Mouse (Mus musculus): ENCODE results near the gene Chrna9.

Chrna9 gene

GRCm38 (mm10) chr5:65934783-65935182, at the start of gene Chrna9:
TSS of gene Chrna9 (plus strand) at chr5:65934921.
- no peak for DNase-seq (ENCODE audit: low read depth, low spot score)

DNA sequence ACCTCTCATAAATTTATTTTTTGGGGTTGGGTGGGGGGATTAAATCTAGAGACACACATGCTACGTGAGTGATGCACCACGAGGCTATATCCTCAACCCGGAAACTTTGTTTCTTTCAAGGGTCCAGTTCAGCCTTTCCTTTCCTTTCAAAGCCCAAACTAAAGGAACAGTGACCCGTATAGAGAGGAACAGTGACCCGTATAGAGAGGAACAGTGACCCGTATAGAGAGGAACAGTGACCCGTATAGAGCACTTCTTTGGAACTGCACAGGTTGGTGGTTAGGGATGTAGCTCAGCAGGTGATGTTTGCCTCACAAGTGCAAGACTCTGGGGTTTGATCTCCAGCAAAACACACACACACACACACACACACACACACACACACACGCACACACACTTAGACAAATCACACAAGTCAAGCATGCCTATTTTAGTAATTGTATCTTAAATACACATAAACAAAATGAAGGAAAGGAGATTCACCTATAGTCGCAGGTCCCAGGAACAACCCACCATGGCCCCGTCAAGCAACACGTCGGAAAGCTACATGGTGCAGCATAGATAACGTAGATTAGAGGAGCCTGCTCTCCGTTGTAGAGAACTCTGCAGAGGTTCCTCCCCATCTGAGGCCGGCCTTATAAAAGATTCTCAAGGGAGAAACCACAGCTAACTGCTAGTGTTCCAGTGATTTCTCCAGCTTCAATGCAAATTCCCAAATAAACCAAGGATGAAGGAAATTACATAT, 48.9 kb upstream of the Chrna9 start:
- DNase-seq (ENCODE audit: low read depth, low spot score) = no peak

GRCm38 (mm10) chr5:65888102-65888501, 46.6 kb upstream of the Chrna9 start:
- no peak for DNase-seq (ENCODE audit: low read depth, low spot score)

DNA sequence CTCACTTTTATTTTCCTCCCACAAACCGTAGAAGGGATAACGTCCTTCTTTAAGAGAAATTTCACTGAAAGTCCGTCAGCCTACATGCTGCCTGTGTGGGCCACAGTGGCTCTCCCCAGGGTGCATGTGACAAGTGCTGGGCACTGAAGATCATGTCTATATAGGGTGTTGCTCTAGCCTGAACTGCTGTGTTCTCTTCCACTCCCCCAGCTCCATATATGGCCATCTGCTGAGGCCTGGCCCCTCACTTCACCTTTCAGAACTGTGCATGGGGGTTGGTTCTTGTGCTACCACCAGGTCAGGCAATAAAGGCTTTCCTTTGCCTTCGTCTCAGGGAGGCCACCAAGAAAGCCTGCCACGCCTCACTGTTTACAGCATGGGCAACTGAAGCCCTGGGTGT, 45.7 kb upstream of the Chrna9 start:
- DNase-seq (ENCODE audit: low read depth, low spot score) = no peak

- no peak for DNase-seq (ENCODE audit: low read depth, low spot score)
Observed at GRCm38 (mm10) chr5:65891251-65891826, 43.4 kb upstream of the Chrna9 start.

DNA sequence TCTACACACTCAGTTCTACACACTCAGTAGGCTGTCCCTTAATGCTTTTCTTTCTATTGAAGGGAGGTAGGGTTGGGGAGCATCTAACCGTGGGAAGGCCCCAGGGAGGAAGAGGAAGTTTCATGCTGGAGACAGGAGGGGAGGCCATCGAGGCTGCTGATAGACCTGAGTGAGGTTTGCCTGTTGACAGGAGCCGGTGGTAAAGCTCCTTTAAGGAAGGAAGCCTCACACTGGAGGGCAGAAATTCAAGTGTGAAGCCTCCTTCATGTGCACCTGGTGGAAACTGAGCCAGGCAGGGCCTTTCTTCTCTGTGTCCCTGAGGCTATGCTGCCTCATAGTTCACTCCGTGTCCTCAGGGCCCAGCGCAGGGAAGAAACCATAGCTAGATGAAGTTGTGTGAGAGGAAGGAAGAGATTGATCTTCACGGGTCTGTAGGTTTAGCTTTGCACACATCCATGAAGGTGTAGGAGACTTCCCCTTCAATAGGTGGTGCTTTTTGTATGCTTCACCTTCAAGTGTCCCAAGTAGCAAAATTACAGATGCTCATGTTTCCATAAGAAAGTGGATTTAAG, 39.5 kb upstream of the Chrna9 start:
- DNase-seq (ENCODE audit: low read depth, low spot score) = no peak

DNA sequence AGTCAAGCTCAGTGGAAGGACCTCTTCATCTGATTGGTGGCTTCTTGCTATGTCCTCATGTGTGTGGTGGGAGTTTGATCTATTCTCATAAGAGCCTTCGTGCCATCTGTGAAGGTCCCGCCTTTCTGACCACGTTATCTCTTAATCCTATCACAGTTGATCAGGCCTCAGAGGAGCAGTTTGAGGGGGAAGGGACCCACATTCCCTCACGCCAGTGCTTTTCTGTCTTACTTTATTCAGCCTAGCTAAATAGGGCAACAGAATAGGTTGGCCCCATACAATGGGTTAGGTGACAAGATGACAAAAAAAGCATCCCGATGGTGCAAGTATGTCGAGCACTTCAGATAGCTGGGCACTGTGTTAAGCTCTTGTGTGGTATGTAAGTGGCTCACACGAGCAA, 39.0 kb upstream of the Chrna9 start:
- DNase-seq (ENCODE audit: low read depth, low spot score) = no peak

DNA sequence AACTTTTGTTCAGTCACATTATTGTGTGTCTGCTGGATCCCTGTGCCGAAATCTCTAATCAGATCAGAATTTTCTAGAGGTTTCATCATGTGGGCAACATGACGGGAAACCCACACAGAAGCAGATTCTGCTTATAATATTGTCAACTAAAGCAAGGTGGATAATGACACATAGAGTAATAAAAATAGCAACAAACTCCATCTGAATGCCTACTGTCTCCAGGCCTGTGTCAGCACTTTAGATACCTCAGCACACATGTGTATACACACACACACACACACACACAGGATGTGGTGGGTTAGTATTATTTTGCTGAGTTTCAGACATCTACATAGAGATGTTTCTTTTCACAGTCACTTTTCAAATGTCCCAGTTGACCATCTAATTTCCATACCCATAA, 37.0 kb upstream of the Chrna9 start:
- DNase-seq (ENCODE audit: low read depth, low spot score) = no peak

GRCm38 (mm10) chr5:65898683-65899082, 36.0 kb upstream of the Chrna9 start:
- no peak for DNase-seq (ENCODE audit: low read depth, low spot score)

DNA sequence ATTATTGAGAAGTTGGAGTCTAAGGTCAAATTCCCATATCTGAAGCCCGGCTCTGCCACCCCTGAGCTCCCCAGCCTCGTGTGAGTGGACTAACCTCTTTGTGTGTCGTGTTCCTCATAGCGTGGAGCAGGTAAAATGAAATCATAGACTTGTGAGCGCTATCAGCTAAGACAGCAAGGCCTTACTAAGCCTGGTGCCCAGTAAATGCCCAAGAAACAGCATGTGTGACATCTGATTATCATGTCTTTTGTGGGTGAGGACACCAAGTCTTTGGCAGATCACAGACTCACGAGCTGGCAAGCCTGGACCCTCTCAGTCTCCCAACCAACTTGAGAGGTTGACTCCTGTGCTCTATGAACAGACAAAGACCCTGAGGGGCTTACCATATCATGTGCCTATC, 34.6 kb upstream of the Chrna9 start:
- DNase-seq (ENCODE audit: low read depth, low spot score) = no peak

DNA sequence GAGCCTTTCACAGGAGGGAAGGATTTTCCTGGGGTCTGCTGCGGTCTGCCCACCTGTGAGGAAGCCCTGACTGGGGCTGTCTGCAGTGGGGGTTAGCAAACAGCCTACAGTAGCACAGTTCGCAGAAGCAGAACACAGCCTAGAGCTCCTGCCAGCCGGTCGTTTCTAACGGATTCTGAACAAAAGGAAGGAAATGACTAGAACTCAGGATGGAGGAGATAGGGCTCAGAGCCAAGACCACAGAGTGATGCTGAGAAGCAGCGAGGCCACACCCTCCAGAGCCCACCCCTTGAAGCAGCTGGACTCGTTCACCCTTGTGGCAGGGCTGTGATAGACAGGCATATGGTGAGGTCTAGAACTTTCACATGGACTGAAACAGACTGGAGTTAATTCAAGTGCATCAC, 33.9 kb upstream of the Chrna9 start:
- DNase-seq (ENCODE audit: low read depth, low spot score) = peak; percentile 39

DNA sequence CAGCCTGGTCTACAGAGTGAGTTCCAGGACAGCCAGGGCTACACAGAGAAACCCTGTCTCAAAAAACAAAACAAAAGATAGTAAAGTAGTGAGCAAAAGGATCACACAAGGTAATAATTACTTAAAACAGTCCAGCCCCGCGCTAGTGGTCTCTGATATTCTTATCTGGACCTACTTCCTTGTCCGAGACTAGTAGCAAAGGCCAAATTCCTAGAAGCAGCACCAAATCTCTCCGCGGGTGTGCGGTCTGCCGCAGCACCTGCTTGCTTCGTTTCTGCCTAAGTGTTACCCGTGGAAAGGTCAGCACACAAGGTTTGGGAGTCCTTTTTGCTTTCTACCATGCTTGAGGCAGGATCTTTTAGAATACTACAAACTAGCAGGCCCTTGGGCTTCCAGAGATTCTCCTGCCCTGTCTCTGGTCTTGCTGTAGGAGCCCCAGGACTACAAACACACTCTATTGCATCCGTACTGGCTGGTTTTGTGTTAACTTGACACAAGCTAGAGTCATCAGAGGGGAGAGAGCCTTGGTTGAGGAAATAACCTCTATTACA, 32.8 kb upstream of the Chrna9 start:
- DNase-seq (ENCODE audit: low read depth, low spot score) = no peak

DNA sequence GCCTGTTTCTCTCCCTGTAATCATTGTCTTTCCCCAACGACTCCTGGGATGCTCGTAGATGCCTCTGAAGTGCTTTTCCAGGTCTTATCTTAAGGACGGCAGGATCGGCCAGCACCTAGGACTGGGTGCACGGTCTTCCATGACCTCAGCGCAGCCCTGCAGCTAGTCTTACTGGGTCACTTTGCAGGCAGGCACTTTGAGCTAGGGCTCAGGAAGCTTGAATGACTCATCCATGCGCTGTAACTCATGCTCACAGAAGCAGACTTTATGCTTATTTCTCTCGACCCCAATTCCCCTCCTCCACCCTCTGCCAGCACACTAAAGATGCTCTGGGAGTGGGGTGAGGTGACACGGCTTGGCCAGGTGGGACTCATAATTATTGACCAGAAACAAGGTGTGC, 31.9 kb upstream of the Chrna9 start:
- no peak for DNase-seq (ENCODE audit: low read depth, low spot score)

- no peak for DNase-seq (ENCODE audit: low read depth, low spot score)
Observed at GRCm38 (mm10) chr5:65904476-65904875, 30.2 kb upstream of the Chrna9 start.

GRCm38 (mm10) chr5:65908751-65909150, 26.0 kb upstream of the Chrna9 start:
- no peak for DNase-seq (ENCODE audit: low read depth, low spot score)

DNA sequence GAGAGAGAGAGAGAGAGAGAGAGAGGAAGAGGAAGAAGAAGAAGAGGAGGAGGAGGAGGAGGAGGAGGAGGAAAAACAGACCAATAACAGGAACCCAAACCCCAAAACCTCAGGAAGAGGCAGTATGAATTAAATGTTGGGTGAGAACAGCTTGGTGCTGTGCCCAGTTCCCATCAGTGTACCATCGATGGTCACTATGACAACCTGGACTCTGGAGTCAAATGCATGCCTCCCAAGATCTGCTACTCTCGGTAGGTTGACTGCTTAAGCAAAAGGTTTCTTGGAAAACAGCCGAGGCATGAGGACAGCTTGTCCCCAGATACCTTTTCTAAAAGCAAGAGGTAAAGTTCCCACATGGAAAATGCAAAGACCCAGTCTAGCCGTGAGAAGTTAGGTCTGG, 25.4 kb upstream of the Chrna9 start:
- no peak for DNase-seq (ENCODE audit: low read depth, low spot score)

GRCm38 (mm10) chr5:65910398-65910797, 24.3 kb upstream of the Chrna9 start:
- DNase-seq (ENCODE audit: low read depth, low spot score) = no peak

DNA sequence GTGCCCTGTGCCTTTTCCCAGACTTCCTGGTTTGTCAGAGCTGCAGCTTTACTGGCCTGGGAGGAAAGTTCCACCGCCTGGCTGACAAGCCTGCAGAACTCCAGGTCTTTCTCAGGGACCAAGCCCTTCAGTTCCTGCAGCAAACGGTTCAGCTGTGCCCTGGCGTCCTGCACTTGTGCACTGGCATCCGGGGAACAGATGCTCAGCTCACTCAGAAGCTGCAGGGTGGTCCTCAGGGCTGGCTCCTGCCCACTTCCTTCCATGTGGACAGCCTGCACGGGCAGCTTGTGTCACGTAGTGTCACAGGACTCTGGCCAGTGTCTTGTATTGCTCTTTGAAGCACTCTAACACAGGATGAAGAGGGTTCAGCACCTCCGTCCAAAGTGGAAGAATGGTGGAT, 23.0 kb upstream of the Chrna9 start:
- no peak for DNase-seq (ENCODE audit: low read depth, low spot score)

DNA sequence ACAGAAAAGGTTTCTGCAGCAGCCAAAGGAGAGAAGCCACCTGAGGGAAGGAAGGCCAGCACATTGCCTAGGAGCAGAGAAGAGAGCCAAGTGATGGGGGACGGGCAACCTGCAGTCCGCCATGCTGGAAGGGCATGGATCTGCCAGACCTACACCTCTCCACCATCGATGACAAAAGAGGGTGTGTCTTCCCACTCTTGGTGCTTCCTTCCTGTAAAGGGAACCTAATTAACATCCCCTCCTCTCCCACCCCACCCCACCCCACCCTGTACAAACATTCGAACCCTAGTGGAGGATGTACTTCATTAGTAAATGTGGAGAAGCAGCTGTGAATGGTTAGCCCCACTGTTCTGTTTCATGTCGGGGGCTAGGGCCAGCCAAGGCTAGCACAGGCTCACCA, 22.5 kb upstream of the Chrna9 start:
- peak; percentile 92 for DNase-seq (ENCODE audit: low read depth, low spot score)

GRCm38 (mm10) chr5:65913126-65913525, 21.6 kb upstream of the Chrna9 start:
- peak; percentile 57 for DNase-seq (ENCODE audit: low read depth, low spot score)

DNA sequence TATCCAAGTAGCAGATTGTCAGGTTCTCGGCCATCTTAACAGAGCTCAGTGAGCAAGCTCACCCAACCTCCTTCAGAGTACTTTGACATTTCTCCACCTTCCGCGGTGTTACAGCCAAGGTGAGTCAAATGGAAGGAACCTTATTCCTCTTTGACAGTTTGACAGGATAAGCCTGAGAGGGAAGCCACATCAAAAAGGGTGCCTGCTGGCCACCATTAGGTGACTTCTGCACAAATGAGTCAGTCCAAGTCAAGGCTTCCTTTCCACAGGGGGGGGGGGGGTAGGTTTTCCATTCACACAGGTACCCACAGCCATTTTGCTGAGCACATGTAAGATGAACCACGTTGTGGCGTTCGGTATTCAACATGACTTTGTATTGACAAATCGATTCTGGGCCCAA, 20.4 kb upstream of the Chrna9 start:
- no peak for DNase-seq (ENCODE audit: low read depth, low spot score)

- DNase-seq (ENCODE audit: low read depth, low spot score) = no peak
Observed at GRCm38 (mm10) chr5:65916930-65917329, 17.8 kb upstream of the Chrna9 start.

DNA sequence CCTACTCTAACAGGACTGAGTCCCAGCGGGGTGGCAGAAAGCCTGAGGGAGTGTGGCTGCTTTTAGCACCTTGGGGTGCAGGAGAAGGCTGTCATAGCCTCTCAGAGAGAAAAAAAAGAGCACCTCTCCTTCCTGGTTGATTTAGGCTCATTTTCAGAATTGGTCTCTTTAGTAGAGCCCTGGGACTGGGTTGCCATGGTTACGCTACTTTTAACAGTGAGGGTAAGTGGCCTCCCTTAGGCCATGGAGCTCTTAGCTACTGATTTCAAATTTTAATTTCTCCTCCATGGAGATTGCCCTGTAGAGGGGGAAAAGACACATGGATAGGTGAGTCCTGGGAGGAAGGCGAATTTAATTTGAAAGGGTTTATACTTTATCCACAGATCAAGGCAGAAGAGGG, 16.1 kb upstream of the Chrna9 start:
- DNase-seq (ENCODE audit: low read depth, low spot score) = peak; percentile 75
